Mouse (Mus musculus): ENCODE data around the gene Gna13.

Gna13 gene

GRCm38 (mm10) chr11:109422263-109422662, 59.6 kb downstream of the Gna13 start:
- 100% methylated on average over 4 of the region's 4 CpGs for WGBS

- 38% methylated on average over 1 of the region's 1 CpGs for WGBS
Observed at GRCm38 (mm10) chr11:109423294-109423693, 60.7 kb downstream of the Gna13 start.

DNA sequence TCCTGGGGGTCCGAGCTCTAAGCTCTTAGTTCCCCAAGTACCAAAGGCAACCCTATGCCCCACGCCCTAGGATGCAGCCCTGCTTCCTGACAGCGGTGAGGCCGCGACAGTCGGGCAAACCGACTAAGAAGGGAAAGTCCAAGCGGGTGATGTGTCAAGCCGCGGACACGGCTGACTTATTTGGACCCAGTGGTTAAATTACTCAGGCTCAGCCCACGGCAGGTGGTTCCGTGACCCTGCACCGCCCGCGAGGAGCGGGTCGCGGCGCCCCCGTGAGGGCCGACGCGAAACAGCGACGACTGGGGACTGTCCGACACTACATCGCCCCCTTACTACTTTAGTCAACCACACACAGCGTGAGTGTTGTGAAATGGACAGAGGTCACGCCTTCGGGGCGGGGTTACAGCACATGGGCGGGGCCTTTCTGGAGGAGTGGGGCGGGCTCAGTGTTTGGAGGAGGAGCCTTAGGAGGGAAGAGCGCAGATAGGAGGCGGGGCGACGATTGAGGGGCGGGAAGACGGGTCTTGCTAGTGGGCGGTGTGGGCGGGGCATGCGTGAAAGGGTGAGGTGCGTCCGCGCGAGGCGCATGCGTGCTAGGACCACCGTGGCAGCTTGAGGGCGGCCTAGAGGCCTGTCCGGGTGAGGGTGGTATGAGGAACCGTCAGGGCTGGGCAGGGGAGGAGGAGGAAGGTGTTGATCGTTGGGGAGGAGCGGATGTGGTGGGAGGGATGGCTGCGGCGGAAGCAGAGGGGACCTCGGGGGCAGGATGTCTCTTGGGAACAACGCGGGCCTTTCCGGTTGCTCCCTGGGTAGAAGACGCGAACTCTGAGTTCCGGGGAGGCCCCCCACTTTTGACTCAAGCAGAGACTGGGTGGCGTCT, 63.0 kb downstream of the Gna13 start, which contains the start of gene Amz2:
Gene Amz2 (plus strand): TSS at position 555 of the 880 bp plus-strand sequence.
- WGBS, result under 1% methylated on average over 65 of the region's 65 CpGs

GRCm38 (mm10) chr11:109426272-109426586, 63.6 kb downstream of the Gna13 start:
- WGBS, result 2% methylated on average over 11 of the region's 11 CpGs

- 99% methylated on average over 5 of the region's 5 CpGs for WGBS
Observed at GRCm38 (mm10) chr11:109427353-109427752, 64.7 kb downstream of the Gna13 start.

- WGBS, result 91% methylated on average over 16 of the region's 16 CpGs
Observed at GRCm38 (mm10) chr11:109434233-109434798, 71.7 kb downstream of the Gna13 start.

GRCm38 (mm10) chr11:109436889-109437288, 74.3 kb downstream of the Gna13 start:
- WGBS, result 69% methylated on average over 8 of the region's 8 CpGs

- WGBS, result 21% methylated on average over 5 of the region's 5 CpGs
Observed at GRCm38 (mm10) chr11:109439209-109439608, 76.6 kb downstream of the Gna13 start.

DNA sequence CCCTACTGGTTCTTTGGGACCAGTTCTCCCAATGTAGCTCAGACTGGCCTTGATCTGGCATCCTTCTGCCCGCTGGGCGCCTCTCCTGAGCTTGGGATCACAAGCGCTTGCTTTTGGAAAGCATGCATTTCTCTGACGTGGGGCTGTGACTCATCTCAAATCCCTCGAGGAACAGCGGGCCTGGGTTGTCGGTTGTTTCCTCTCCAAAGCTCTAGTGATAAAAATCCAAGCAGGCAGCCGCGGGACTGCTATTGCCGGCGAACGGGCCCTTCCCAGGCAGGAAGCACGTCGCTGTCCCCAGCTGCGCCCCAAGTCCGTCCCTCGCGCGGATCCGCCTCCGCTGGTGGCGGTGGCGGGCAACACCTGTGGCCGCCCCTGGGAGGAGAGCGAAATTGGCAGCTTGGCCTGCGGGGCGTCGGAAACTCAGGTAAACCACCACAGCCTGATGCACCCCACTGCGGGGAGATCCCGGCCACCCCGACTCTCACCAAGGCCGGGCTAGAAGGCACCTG, 77.3 kb downstream of the Gna13 start:
- 2% methylated on average over 32 of the region's 32 CpGs for WGBS

- WGBS, result 75% methylated on average over 4 of the region's 4 CpGs
Observed at GRCm38 (mm10) chr11:109440641-109441040, 78.0 kb downstream of the Gna13 start.

DNA sequence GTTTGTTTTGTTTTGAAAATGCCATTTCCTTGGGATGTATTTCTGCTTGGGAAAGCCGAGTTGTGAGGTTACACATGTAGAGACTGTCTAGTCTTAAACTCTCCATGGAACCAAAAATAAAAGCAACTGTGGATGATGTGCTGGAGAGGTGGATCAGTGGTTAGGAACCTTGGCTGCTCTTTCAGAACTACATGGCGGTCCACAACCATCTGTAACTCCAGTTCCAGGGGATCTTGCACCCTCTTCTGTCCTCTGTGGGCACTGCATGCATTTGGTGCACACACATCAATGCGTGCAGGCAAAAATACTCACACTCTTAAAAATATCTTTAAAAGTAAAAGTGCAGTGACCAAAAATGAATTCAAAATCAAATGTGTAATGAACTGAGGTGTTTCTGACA, 78.5 kb downstream of the Gna13 start:
- 63% methylated on average over 3 of the region's 3 CpGs for WGBS

GRCm38 (mm10) chr11:109442166-109442730, 79.6 kb downstream of the Gna13 start:
- 75% methylated on average over 5 of the region's 5 CpGs for WGBS

GRCm38 (mm10) chr11:109443468-109444263, 81.0 kb downstream of the Gna13 start:
- WGBS, result 93% methylated on average over 8 of the region's 8 CpGs

- WGBS, result 62% methylated on average over 7 of the region's 7 CpGs
Observed at GRCm38 (mm10) chr11:109444600-109444999, 82.0 kb downstream of the Gna13 start.

- WGBS, result 35% methylated on average over 13 of the region's 13 CpGs
Observed at GRCm38 (mm10) chr11:109445438-109446035, 82.9 kb downstream of the Gna13 start.
